Mouse (Mus musculus): ENCODE results near the gene Kcnk2. TPM values are rescaled to one million over a fixed set of nuclear protein-coding genes. Genes with fewer than 3 reads are reported as not detected.

The Kcnk2 gene
- polyA plus RNA-seq (2015; fragmentation: Nextera tagmentation; extraction: Ambion mirVana), result not detected in 2 replicates

DNA sequence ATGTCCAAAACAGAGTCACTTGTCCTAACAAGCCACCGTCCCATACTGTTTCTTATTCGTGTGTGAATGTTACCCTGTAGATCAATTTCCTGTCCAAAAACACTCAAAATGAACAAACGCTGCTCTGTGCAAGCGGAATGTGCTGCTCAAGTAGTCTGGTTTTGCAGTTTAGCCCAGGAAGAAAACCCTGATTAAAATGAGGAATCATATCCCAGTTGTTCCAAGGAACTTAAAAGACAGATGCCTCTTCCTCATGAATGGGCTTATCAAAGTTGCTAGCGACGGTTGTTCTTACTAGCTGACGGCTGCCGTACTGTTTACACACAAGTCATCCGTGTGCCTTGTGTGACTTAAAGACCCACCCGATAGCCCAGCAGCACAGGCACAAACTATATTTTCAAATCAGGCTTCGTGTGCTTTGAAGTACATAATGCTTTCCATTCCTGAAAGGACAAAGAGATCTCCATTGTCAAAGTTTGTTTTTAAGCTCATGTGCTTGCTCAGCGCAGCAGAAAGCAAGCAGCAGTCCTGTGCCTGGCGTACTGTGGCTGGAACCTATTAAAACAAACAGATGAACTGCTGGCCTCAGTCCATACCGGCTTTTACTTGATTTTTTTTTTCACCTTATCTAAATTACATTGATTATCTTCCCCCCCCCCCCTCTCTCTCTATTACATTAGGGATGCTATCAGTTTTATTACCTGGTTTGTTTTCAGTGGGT, at the start of gene Kcnk2:
TSS of gene Kcnk2 (minus strand) at position 51 of the 721 bp plus-strand sequence.
- H3K4me1 ChIP-seq (ENCODE audit: insufficient read depth), result no peaks in the 10 kb centered on the region
- no peaks in the 10 kb centered on the region for H3K36me3 ChIP-seq (replicated peaks; ENCODE audit: insufficient read depth, low read length)
- no peaks in the 10 kb centered on the region for H3K27me3 ChIP-seq (ENCODE audit: insufficient read depth, low read length)
- no peak within 1 kb of the TSS for H3K27ac ChIP-seq (ENCODE audit: low read depth)
- no peak within 1 kb of the TSS for H3K4me2 ChIP-seq (ENCODE audit: low read depth, low read length)
- TF ChIP-seq EP300 (IDR thresholded peaks at IDR 0.05; ENCODE audit: low read depth), result no peak
- no peak for TF ChIP-seq CTCF (IDR thresholded peaks at IDR 0.05; ENCODE audit: low read depth)
- H3K4me3 ChIP-seq (ENCODE audit: low read depth, low read length), result no peak within 1 kb of the TSS
- no peaks in the 10 kb centered on the region for H3K9me3 ChIP-seq (ENCODE audit: low read length)
- DNase-seq, result no peak
- no peak within 1 kb of the TSS for H3K9ac ChIP-seq (replicated peaks)
- ATAC-seq, result no peak
- WGBS (ENCODE audit: insufficient replicate concordance), result 42% methylated on average over 14 of the region's 14 CpGs

DNA sequence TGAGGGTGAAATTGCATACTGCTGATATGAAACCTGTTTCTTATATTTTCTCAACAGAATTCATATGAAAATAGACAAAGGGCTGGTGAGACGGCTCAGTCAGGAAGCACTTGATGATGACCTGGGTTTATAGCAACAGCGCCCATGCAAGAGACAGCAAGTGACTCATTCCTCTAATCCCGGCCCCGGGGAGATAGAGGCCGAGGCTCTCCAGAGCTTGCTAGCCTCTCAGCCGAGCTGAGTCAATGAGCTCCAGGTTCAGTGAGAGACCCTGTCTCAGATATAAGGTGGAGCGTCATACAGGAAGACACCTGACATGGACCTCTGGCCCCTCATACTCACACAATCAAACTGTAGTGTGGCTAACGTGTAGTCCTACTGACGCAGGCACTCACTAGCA, 38.7 kb upstream of the Kcnk2 start:
- whole genome bisulfite sequencing (ENCODE audit: insufficient replicate concordance), result 74% methylated on average over 9 of the region's 9 CpGs
- ATAC-seq (no peak), DNase-seq (no peak)
- H3K9ac ChIP-seq (replicated peaks), result no peak overlapping the region
- no peaks in the 10 kb centered on the region for H3K27me3 ChIP-seq (ENCODE audit: insufficient read depth, low read length)
- no peak overlapping the region for H3K4me2 ChIP-seq (ENCODE audit: low read depth, low read length)
- TF ChIP-seq EP300 (IDR thresholded peaks at IDR 0.05; ENCODE audit: low read depth), result no peak
- H3K27ac ChIP-seq (ENCODE audit: low read depth), result no peak overlapping the region
- no peaks in the 10 kb centered on the region for H3K36me3 ChIP-seq (replicated peaks; ENCODE audit: insufficient read depth, low read length)
- H3K9me3 ChIP-seq (ENCODE audit: low read length), result no peaks in the 10 kb centered on the region
- no peak overlapping the region for H3K4me3 ChIP-seq (ENCODE audit: low read depth, low read length)
- H3K4me1 ChIP-seq (ENCODE audit: insufficient read depth), result no peaks in the 10 kb centered on the region

DNA sequence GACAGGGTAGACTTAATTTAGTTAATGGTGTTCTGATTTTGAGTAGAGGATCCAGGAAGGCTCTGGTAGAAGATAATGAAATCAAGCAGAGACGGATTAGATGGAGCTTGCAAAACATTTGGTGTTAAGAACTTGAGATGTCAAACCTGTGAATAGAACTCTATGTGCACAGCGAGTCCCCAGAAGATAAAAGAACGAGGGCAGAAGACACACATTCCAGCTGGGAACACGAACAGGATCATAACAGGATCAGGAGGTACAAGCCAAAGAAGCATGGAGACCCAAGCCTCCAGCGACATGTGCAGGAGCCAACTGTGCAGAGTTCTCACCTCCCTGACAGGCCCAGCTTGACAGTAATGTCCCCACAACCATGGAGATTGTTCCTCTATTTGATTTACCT, 35.1 kb upstream of the Kcnk2 start:
- no peaks in the 10 kb centered on the region for H3K27me3 ChIP-seq (ENCODE audit: insufficient read depth, low read length)
- DNase-seq, result no peak
- ATAC-seq, result no peak
- no peak overlapping the region for H3K27ac ChIP-seq (ENCODE audit: low read depth)
- TF ChIP-seq EP300 (IDR thresholded peaks at IDR 0.05; ENCODE audit: low read depth), result no peak
- TF ChIP-seq CTCF (IDR thresholded peaks at IDR 0.05; ENCODE audit: low read depth), result no peak
- H3K36me3 ChIP-seq (replicated peaks; ENCODE audit: insufficient read depth, low read length), result no peaks in the 10 kb centered on the region
- no peaks in the 10 kb centered on the region for H3K4me1 ChIP-seq (ENCODE audit: insufficient read depth)
- no peaks in the 10 kb centered on the region for H3K9me3 ChIP-seq (ENCODE audit: low read length)
- H3K4me2 ChIP-seq (ENCODE audit: low read depth, low read length), result no peak overlapping the region
- no peak overlapping the region for H3K9ac ChIP-seq (replicated peaks)
- H3K4me3 ChIP-seq (ENCODE audit: low read depth, low read length), result no peak overlapping the region
- 62% methylated on average over 5 of the region's 5 CpGs for WGBS (ENCODE audit: insufficient replicate concordance)

DNA sequence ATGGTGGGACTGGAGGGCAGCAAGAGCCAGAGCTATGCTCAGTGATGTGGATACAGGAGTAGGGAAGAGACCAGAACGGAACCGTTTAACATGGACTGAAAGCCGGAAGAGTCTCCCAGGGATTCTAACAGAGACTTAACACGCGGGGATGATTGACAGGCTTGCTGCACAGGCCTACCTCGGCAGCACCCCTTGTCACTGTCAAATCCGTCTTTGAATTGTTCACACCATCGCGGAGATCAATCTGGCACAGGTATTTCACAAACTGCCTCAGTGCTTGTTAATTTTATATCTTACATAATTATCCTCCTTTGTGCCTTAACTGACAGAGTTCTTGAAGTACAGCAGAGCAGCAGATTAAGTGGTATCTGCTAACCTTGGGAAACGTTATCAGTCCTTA, 33.4 kb upstream of the Kcnk2 start:
- H3K27ac ChIP-seq (ENCODE audit: low read depth), result no peak overlapping the region
- no peak for TF ChIP-seq EP300 (IDR thresholded peaks at IDR 0.05; ENCODE audit: low read depth)
- TF ChIP-seq CTCF (IDR thresholded peaks at IDR 0.05; ENCODE audit: low read depth), result no peak
- no peaks in the 10 kb centered on the region for H3K27me3 ChIP-seq (ENCODE audit: insufficient read depth, low read length)
- ATAC-seq (no peak), DNase-seq (no peak)
- H3K4me1 ChIP-seq (ENCODE audit: insufficient read depth), result no peaks in the 10 kb centered on the region
- no peak overlapping the region for H3K9ac ChIP-seq (replicated peaks)
- no peaks in the 10 kb centered on the region for H3K9me3 ChIP-seq (ENCODE audit: low read length)
- WGBS (ENCODE audit: insufficient replicate concordance), result 85% methylated on average over 10 of the region's 10 CpGs
- no peak overlapping the region for H3K4me2 ChIP-seq (ENCODE audit: low read depth, low read length)
- H3K4me3 ChIP-seq (ENCODE audit: low read depth, low read length), result no peak overlapping the region
- H3K36me3 ChIP-seq (replicated peaks; ENCODE audit: insufficient read depth, low read length), result no peaks in the 10 kb centered on the region

DNA sequence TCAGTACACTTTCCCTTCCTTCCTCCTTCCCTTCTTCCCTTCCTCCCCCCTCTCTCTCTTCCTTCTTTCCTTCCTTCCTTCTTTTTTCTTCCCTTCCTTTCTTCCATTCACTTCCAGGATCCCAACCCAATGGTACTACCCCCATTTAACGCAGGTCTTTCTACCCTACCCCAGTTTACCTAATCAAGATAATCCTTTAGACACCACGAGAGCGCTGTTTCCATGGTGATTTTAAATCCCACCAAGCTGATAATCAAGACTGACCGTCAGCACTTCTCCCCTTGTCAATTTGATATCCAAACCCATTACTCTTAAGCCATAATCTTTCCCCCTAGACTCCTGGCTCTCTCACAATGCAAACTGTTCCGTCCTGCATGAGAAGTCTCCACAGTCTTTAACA, 29.4 kb upstream of the Kcnk2 start:
- 41% methylated on average over 5 of the region's 5 CpGs for WGBS (ENCODE audit: insufficient replicate concordance)
- H3K9me3 ChIP-seq (ENCODE audit: low read length), result no peaks in the 10 kb centered on the region
- no peak for TF ChIP-seq CTCF (IDR thresholded peaks at IDR 0.05; ENCODE audit: low read depth)
- no peak for TF ChIP-seq EP300 (IDR thresholded peaks at IDR 0.05; ENCODE audit: low read depth)
- no peak overlapping the region for H3K9ac ChIP-seq (replicated peaks)
- no peak overlapping the region for H3K4me3 ChIP-seq (ENCODE audit: low read depth, low read length)
- H3K36me3 ChIP-seq (replicated peaks; ENCODE audit: insufficient read depth, low read length), result no peaks in the 10 kb centered on the region
- H3K4me2 ChIP-seq (ENCODE audit: low read depth, low read length), result no peak overlapping the region
- no peak for DNase-seq
- ATAC-seq, result no peak
- H3K27ac ChIP-seq (ENCODE audit: low read depth), result no peak overlapping the region
- H3K27me3 ChIP-seq (ENCODE audit: insufficient read depth, low read length), result no peaks in the 10 kb centered on the region
- no peaks in the 10 kb centered on the region for H3K4me1 ChIP-seq (ENCODE audit: insufficient read depth)

DNA sequence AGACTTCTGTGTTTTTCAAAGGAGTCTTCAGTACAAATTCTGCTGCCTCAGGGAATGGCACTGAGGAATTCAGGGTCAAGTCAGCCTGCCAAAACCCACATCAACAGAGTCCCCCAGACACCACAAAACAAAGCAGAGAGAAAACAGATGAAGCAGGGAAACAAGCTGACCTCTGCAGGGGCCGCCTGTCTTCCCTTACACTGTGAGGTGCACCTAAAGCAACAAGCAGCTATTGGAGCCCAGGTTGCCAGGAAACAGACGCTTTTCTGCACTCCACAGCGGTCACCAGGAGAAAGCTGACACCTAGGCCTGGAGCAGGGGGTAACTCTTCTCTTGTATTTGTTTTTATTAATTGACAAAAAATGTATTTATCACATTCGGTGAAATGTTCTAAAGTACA, 28.5 kb upstream of the Kcnk2 start:
- H3K36me3 ChIP-seq (replicated peaks; ENCODE audit: insufficient read depth, low read length), result no peaks in the 10 kb centered on the region
- no peak overlapping the region for H3K4me2 ChIP-seq (ENCODE audit: low read depth, low read length)
- DNase-seq (no peak), ATAC-seq (no peak)
- H3K27ac ChIP-seq (ENCODE audit: low read depth), result no peak overlapping the region
- H3K27me3 ChIP-seq (ENCODE audit: insufficient read depth, low read length), result no peaks in the 10 kb centered on the region
- H3K9me3 ChIP-seq (ENCODE audit: low read length), result no peaks in the 10 kb centered on the region
- no peaks in the 10 kb centered on the region for H3K4me1 ChIP-seq (ENCODE audit: insufficient read depth)
- no peak overlapping the region for H3K4me3 ChIP-seq (ENCODE audit: low read depth, low read length)
- TF ChIP-seq CTCF (IDR thresholded peaks at IDR 0.05; ENCODE audit: low read depth), result no peak
- TF ChIP-seq EP300 (IDR thresholded peaks at IDR 0.05; ENCODE audit: low read depth), result no peak
- H3K9ac ChIP-seq (replicated peaks), result no peak overlapping the region
- WGBS (ENCODE audit: insufficient replicate concordance), result 38% methylated on average over 4 of the region's 4 CpGs

Measured in liver, postnatal 0 days (tissue).